Mouse (Mus musculus) brain, embryonic 14.5 days (tissue): ENCODE data around the gene Dcdc2a.

ENCODE experiments used
- CTCF ChIP-seq: fragments of 200-500 bp; IDR thresholded peaks from 2 replicates; pipeline ENCODE4 v1.5.1; 2012; ENCODE audit warnings: inconsistent platforms, mild to moderate bottlenecking, moderate library complexity, borderline replicate concordance; ENCODE audit not compliant: insufficient read depth, insufficient read length; ENCODE audit errors: extremely low read depth
- POLR2A ChIP-seq: fragments of 200-500 bp; IDR thresholded peaks from 2 replicates; pipeline ENCODE4 v1.6.1; 2012; ENCODE audit warnings: mild to moderate bottlenecking, inconsistent platforms, borderline replicate concordance; ENCODE audit not compliant: poor library complexity, insufficient read depth, insufficient read length, severe bottlenecking; ENCODE audit errors: extremely low read depth

GRCm38 (mm10) chr13:25150154-25150781 is 94.5 kb downstream of the Dcdc2a start:
- TF ChIP-seq POLR2A (no peak), CTCF (no peak; the same call in 1 of the 2 replicates)
